Mouse (Mus musculus): ENCODE data around the gene Tekt2. TPM values are rescaled to one million over a fixed set of nuclear protein-coding genes. Genes with fewer than 3 reads are reported as not detected.

Tekt2 gene
- polyA plus RNA-seq (2015; fragmentation: Nextera tagmentation; extraction: Ambion mirVana), result 0.17 and 0.26 TPM in 2 replicates

DNA sequence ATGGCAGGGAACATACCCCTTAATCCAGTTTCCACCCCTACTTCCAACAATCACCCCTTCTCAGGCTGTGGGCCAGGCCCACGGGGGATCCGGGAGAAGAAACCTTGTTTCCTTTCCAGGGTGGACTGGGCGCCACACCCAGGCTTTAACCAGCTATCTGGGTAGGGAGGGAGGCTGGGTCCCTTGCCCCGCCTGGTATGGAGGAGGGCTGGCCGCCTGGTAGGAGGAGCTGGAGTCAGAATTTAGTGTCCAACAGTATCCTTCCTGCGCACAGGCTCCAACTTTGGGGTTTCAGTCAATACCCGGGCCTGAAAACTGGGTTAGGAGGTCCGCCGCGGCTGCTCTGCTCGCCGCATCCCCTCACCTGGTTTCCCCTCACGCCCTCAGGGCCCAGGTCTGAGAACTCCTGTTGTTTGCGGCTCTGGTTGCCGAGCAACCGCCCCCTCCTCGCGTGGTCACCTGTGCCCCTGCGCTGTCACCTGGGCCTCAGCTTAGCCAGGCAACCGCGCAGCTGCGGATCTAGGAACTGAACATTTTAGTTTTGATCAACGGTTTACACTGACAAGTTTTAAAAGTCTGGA is at the start of gene Tekt2:
TSS of gene Tekt2 (minus strand) at position 408 of the 581 bp plus-strand sequence.
- ATAC-seq (no peak), DNase-seq (no peak)
- no peak within 1 kb of the TSS; the same call in 1 of the 2 replicates for H3K4me3 ChIP-seq (ENCODE audit: low read depth, low read length)
- no peak within 1 kb of the TSS; the same call in 1 of the 2 replicates for H3K9ac ChIP-seq (replicated peaks)
- TF ChIP-seq CTCF (IDR thresholded peaks at IDR 0.05; ENCODE audit: low read depth), result no peak
- no peak for TF ChIP-seq EP300 (IDR thresholded peaks at IDR 0.05; ENCODE audit: low read depth)
- no peak within 1 kb of the TSS for H3K27ac ChIP-seq (ENCODE audit: low read depth)
- peaks cover 2% of the 10 kb centered on the region; the same call in 1 of the 2 replicates for H3K4me1 ChIP-seq (ENCODE audit: insufficient read depth)
- 27% methylated on average over 23 of the region's 23 CpGs for WGBS (ENCODE audit: insufficient replicate concordance)
- H3K9me3 ChIP-seq (ENCODE audit: low read length), result no peaks in the 10 kb centered on the region
- H3K27me3 ChIP-seq (ENCODE audit: insufficient read depth, low read length), result peaks cover 2% of the 10 kb centered on the region; the same call in 1 of the 2 replicates
- peak within 1 kb of the TSS; percentile 44; the same call in 1 of the 2 replicates for H3K4me2 ChIP-seq (ENCODE audit: low read depth, low read length)
- no peaks in the 10 kb centered on the region for H3K36me3 ChIP-seq (replicated peaks; ENCODE audit: insufficient read depth, low read length)

DNA sequence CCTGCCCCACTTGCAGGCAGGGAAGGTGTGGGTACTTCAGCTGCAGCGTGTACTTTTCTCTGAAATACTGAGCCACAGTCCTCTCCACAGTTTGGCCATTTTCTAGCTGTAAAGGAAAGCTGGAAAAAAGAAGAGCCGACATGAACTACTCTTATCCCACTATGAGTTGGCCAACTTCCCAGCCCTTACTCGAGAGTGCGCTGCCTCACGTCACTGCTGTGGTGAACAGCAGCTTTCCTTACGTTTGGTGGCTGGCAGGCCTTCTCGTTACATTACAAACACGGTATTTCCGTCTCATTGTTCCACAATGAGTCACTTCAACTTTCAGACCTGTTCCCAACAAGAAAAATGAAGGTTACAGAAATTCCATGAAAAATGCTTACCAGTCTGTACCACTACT is 46.0 kb upstream of the Tekt2 start:
- DNase-seq (no peak), ATAC-seq (no peak)
- Histone ChIP-seq H3K4me3 (ENCODE audit: low read depth, low read length) (no peak overlapping the region), H3K4me2 (ENCODE audit: low read depth, low read length) (no peak overlapping the region), H3K9me3 (ENCODE audit: low read length) (no peaks in the 10 kb centered on the region), H3K4me1 (ENCODE audit: insufficient read depth) (no peaks in the 10 kb centered on the region), H3K36me3 (replicated peaks; ENCODE audit: insufficient read depth, low read length) (peaks cover 14% of the 10 kb centered on the region; the same call in 1 of the 2 replicates), H3K27me3 (ENCODE audit: insufficient read depth, low read length) (no peaks in the 10 kb centered on the region), H3K9ac (replicated peaks) (no peak overlapping the region), H3K27ac (ENCODE audit: low read depth) (no peak overlapping the region)
- TF ChIP-seq CTCF (IDR thresholded peaks at IDR 0.05; ENCODE audit: low read depth) (no peak), EP300 (IDR thresholded peaks at IDR 0.05; ENCODE audit: low read depth) (no peak)
- 82% methylated on average over 9 of the region's 9 CpGs for WGBS (ENCODE audit: insufficient replicate concordance)

DNA sequence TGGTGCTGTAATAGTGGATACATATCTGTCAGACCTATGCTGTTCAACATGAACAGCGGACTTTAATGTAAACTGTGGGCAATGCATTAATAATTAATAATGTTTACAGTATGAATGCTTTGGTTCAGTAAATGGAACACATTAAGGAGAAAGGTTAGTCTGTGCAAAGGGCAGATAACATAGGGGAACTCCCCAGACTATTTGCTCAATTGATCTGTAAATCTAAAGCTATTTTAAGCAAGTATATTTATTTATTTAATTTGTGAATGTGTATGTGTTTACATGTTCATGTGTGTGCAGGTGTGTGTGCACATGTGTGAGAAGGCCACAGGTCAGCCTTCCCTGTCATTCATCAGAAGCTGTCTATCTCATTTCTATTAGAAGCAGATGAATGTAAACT is 34.6 kb upstream of the Tekt2 start:
- WGBS (ENCODE audit: insufficient replicate concordance), result 84% methylated on average over 1 of the region's 1 CpGs
- ATAC-seq, result peak; percentile 74

DNA sequence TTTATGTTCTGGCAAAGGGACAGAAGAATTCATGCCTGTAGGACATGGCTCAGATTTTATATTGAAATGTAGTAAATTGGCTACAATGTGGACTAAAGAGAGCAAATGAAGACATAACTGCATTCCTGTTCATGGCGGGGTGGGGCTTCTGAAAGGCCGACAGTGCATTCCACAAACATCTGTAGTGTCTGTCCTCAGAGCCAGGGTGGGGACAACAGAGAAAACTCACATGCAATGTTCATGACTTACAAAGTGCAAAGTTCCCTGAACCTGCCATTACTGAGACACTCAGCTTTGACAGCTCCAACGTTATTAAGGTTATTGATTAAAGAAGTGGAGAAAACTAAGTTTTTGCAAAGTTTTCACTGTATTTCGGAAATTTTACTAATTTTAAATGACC is 18.0 kb upstream of the Tekt2 start:
- TF ChIP-seq EP300 (IDR thresholded peaks at IDR 0.05; ENCODE audit: low read depth) (no peak), CTCF (IDR thresholded peaks at IDR 0.05; ENCODE audit: low read depth) (no peak)
- no peak for ATAC-seq

More for the DNA sequence above, 34.6 kb upstream of the Tekt2 start:
- Histone ChIP-seq H3K36me3 (replicated peaks; ENCODE audit: insufficient read depth, low read length) (peaks cover 13% of the 10 kb centered on the region; the same call in 1 of the 2 replicates), H3K4me1 (ENCODE audit: insufficient read depth) (no peaks in the 10 kb centered on the region), H3K4me3 (ENCODE audit: low read depth, low read length) (no peak overlapping the region), H3K9me3 (ENCODE audit: low read length) (no peaks in the 10 kb centered on the region), H3K4me2 (ENCODE audit: low read depth, low read length) (no peak overlapping the region), H3K9ac (replicated peaks) (no peak overlapping the region), H3K27ac (ENCODE audit: low read depth) (no peak overlapping the region), H3K27me3 (ENCODE audit: insufficient read depth, low read length) (no peaks in the 10 kb centered on the region)
- no peak for DNase-seq
- TF ChIP-seq EP300 (IDR thresholded peaks at IDR 0.05; ENCODE audit: low read depth), result no peak
- no peak for TF ChIP-seq CTCF (IDR thresholded peaks at IDR 0.05; ENCODE audit: low read depth)

DNA sequence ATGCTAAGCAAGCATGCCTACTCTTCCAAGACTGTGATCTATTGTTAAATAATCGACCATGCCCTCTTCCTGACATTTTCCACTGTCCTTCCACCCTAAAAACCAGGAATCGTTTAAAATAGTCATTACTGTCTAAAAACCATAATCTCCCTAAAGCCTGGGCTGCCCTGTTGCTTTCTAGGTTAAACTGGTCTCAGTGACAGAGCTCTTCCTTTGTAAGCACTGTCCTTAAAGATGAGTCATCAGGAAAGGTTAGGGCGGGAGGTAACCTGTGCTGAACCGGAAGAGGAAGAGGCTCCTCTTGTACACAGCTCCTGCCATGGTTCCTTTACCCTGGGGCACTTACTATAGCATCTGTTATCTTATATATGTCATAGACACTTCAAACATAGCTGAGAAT is 14.0 kb upstream of the Tekt2 start:
- no peak overlapping the region for H3K9ac ChIP-seq (replicated peaks)
- WGBS (ENCODE audit: insufficient replicate concordance), result 47% methylated on average over 4 of the region's 4 CpGs
- H3K36me3 ChIP-seq (replicated peaks; ENCODE audit: insufficient read depth, low read length), result peaks cover 1% of the 10 kb centered on the region; the same call in 1 of the 2 replicates
- no peaks in the 10 kb centered on the region for H3K27me3 ChIP-seq (ENCODE audit: insufficient read depth, low read length)
- no peak for DNase-seq
- no peak overlapping the region for H3K4me3 ChIP-seq (ENCODE audit: low read depth, low read length)
- H3K9me3 ChIP-seq (ENCODE audit: low read length), result no peaks in the 10 kb centered on the region
- H3K4me1 ChIP-seq (ENCODE audit: insufficient read depth), result peaks cover 9% of the 10 kb centered on the region; the same call in 1 of the 2 replicates
- no peak overlapping the region for H3K27ac ChIP-seq (ENCODE audit: low read depth)
- TF ChIP-seq EP300 (IDR thresholded peaks at IDR 0.05; ENCODE audit: low read depth), result no peak
- no peak for TF ChIP-seq CTCF (IDR thresholded peaks at IDR 0.05; ENCODE audit: low read depth)
- H3K4me2 ChIP-seq (ENCODE audit: low read depth, low read length), result no peak overlapping the region
- ATAC-seq, result no peak

More for the DNA sequence above, 18.0 kb upstream of the Tekt2 start:
- H3K4me3 ChIP-seq (ENCODE audit: low read depth, low read length), result no peak overlapping the region
- no peak overlapping the region for H3K4me2 ChIP-seq (ENCODE audit: low read depth, low read length)
- H3K27ac ChIP-seq (ENCODE audit: low read depth), result peak overlapping the region; percentile 51; the same call in 1 of the 2 replicates
- H3K27me3 ChIP-seq (ENCODE audit: insufficient read depth, low read length), result no peaks in the 10 kb centered on the region
- peaks cover 15% of the 10 kb centered on the region for H3K36me3 ChIP-seq (replicated peaks; ENCODE audit: insufficient read depth, low read length)
- H3K9ac ChIP-seq (replicated peaks), result no peak overlapping the region
- H3K4me1 ChIP-seq (ENCODE audit: insufficient read depth), result peaks cover 2% of the 10 kb centered on the region; the same call in 1 of the 2 replicates
- no peak for DNase-seq
- 64% methylated on average over 4 of the region's 4 CpGs for WGBS (ENCODE audit: insufficient replicate concordance)
- no peaks in the 10 kb centered on the region for H3K9me3 ChIP-seq (ENCODE audit: low read length)

DNA sequence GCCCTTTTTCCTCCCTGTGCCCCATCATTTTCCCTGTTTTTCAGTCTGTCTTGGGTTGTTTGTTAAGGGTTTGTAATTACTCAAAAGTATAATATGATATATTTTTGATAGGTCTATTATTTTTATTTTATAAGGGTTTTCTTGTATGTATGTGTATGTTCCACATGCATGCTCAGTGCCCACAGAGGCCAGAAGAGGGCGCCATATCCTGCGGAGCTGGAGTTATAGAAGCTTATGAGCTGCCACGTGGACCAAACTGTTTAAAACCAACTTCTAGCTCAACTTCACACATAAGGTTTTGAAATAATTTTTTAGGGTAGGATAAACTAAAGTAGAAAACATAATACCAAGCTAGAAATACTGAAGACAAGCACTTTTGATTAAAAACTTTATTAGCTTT is 6.9 kb upstream of the Tekt2 start:
- no peak overlapping the region for H3K27ac ChIP-seq (ENCODE audit: low read depth)
- peaks cover 2% of the 10 kb centered on the region; the same call in 1 of the 2 replicates for H3K36me3 ChIP-seq (replicated peaks; ENCODE audit: insufficient read depth, low read length)
- ATAC-seq (no peak), DNase-seq (peak; percentile 61)
- H3K27me3 ChIP-seq (ENCODE audit: insufficient read depth, low read length), result no peaks in the 10 kb centered on the region
- H3K9ac ChIP-seq (replicated peaks), result no peak overlapping the region
- 51% methylated on average over 3 of the region's 3 CpGs for WGBS (ENCODE audit: insufficient replicate concordance)
- peaks cover 5% of the 10 kb centered on the region; the same call in 1 of the 2 replicates for H3K4me1 ChIP-seq (ENCODE audit: insufficient read depth)
- H3K9me3 ChIP-seq (ENCODE audit: low read length), result no peaks in the 10 kb centered on the region
- no peak overlapping the region for H3K4me2 ChIP-seq (ENCODE audit: low read depth, low read length)
- TF ChIP-seq CTCF (IDR thresholded peaks at IDR 0.05; ENCODE audit: low read depth) (peak; percentile 62), EP300 (IDR thresholded peaks at IDR 0.05; ENCODE audit: low read depth) (no peak)
- no peak overlapping the region for H3K4me3 ChIP-seq (ENCODE audit: low read depth, low read length)
